Mouse (Mus musculus): ENCODE measurements around the gene Lin9. TPM values are rescaled to one million over a fixed set of nuclear protein-coding genes. Genes with fewer than 3 reads are reported as not detected.
A peak's percentile ranks its signal among the peaks of the same experiment; 100 is the strongest.

Lin9 gene
- polyA plus RNA-seq, 1 experiment from 2014 or later, result 18.6 TPM

DNA sequence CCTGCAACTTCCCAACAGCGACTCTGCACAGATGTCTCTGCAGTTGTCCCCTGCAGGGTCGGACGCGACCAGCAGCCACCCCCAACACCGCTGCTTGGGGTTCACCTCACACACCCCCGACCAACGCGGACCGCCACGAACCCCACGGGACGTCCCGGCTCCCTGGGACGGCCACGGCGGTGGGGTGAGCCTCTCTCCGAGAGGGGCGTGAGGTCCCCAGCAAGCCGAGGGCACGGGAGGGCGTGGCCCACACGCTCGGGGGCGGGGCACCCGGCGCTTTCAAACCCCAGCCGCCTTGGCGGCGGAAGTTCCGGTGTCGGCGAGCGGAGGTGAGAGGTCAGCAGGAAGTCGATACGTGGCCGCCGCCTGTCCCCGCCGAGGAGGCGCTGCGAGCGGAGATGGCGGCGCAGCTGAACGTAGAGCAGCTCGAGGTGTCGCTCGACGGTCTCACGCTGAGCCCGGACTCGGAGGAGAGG, 84.8 kb downstream of the Lin9 start, which contains the start of gene Acbd3:
Gene Acbd3, plus strand, starts transcription at position 340 of the 476 bp plus-strand sequence.
- Histone ChIP-seq H3K9me3 (ENCODE audit: low read length) (no peaks in the 10 kb centered on the region), H3K4me3 (ENCODE audit: low read length) (peak within 1 kb of the TSS; percentile 92), H3K9ac (replicated peaks; ENCODE audit: low read length) (peak within 1 kb of the TSS; percentile 96), H3K27me3 (ENCODE audit: insufficient read depth, low read length) (no peaks in the 10 kb centered on the region), H3K27ac (ENCODE audit: low read length) (peak within 1 kb of the TSS; percentile 91), H3K36me3 (ENCODE audit: insufficient read depth, low read length) (no peaks in the 10 kb centered on the region), H3K4me1 (ENCODE audit: insufficient read depth, low read length) (peaks cover 29% of the 10 kb centered on the region), H3K4me2 (replicated peaks; ENCODE audit: low read depth, low read length) (peak within 1 kb of the TSS; percentile 89)
- ATAC-seq (ENCODE audit: low FRiP score, low TSS enrichment), result peak; percentile 94
- WGBS, result under 1% methylated on average over 52 of the region's 52 CpGs

- peak overlapping the region; percentile 91 for H3K27ac ChIP-seq (ENCODE audit: low read length)
- H3K4me2 ChIP-seq (replicated peaks; ENCODE audit: low read depth, low read length), result peak overlapping the region; percentile 89
- H3K36me3 ChIP-seq (ENCODE audit: insufficient read depth, low read length), result no peaks in the 10 kb centered on the region
- peak overlapping the region; percentile 96 for H3K9ac ChIP-seq (replicated peaks; ENCODE audit: low read length)
- no peaks in the 10 kb centered on the region for H3K9me3 ChIP-seq (ENCODE audit: low read length)
- peaks cover 29% of the 10 kb centered on the region for H3K4me1 ChIP-seq (ENCODE audit: insufficient read depth, low read length)
- no peaks in the 10 kb centered on the region for H3K27me3 ChIP-seq (ENCODE audit: insufficient read depth, low read length)
- ATAC-seq (ENCODE audit: low FRiP score, low TSS enrichment), result peak; percentile 73
- WGBS, result 0% methylated on average over 40 of the region's 42 CpGs
- peak overlapping the region; percentile 92 for H3K4me3 ChIP-seq (ENCODE audit: low read length)
Observed at GRCm38 (mm10) chr1:180726183-180726582, 85.2 kb downstream of the Lin9 start.

DNA sequence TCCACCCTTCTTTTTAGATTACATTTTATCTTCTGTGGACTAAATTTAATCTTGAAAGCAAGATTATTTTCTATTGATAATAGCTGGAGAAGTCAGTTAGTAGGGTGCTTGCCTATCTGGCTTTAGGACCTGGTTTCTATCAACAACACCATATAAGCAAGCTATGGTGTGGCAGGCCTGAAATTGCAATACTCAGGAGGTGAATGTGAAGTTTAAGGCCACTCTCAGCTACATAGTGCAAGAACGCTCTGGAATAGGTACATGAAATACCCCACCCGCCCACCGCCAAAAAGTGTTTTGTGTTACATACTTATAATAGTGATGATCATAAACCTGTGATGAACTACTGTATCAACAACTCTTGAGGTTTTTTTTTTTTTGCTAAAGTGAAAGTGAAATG, 88.3 kb downstream of the Lin9 start:
- H3K4me3 ChIP-seq (ENCODE audit: low read length), result no peak overlapping the region
- H3K4me2 ChIP-seq (replicated peaks; ENCODE audit: low read depth, low read length), result no peak overlapping the region
- H3K4me1 ChIP-seq (ENCODE audit: insufficient read depth, low read length), result peaks cover 29% of the 10 kb centered on the region
- H3K27ac ChIP-seq (ENCODE audit: low read length), result no peak overlapping the region
- H3K9ac ChIP-seq (replicated peaks; ENCODE audit: low read length), result no peak overlapping the region
- H3K36me3 ChIP-seq (ENCODE audit: insufficient read depth, low read length), result peaks cover 6% of the 10 kb centered on the region
- WGBS, result 98% methylated on average over 3 of the region's 3 CpGs
- no peaks in the 10 kb centered on the region for H3K9me3 ChIP-seq (ENCODE audit: low read length)
- H3K27me3 ChIP-seq (ENCODE audit: insufficient read depth, low read length), result no peaks in the 10 kb centered on the region
- ATAC-seq (ENCODE audit: low FRiP score, low TSS enrichment), result no peak

Other genes starting within 250 kb of the Lin9 start
- 1.3 and 2.2 TPM in 2 replicates for gene Stum, start 157.6 kb upstream of the Lin9 start, polyA plus RNA-seq (2015; fragmentation: Nextera tagmentation; extraction: Ambion mirVana)
- 165 TPM in 2 replicates for gene Parp1, start 72.2 kb upstream of the Lin9 start, polyA plus RNA-seq (2015; fragmentation: Nextera tagmentation; extraction: Ambion mirVana)
- gene Mixl1, start 55.9 kb downstream of the Lin9 start, polyA plus RNA-seq (2015; fragmentation: Nextera tagmentation; extraction: Ambion mirVana), result 0.41 and 0.55 TPM in 2 replicates
- 22.7 and 23.3 TPM in 2 replicates for gene Acbd3, start 84.9 kb downstream of the Lin9 start, polyA plus RNA-seq (2015; fragmentation: Nextera tagmentation; extraction: Ambion mirVana)
- 2,516 and 2,589 TPM in 2 replicates for gene H3f3a, start 172.8 kb downstream of the Lin9 start, polyA plus RNA-seq (2015; fragmentation: Nextera tagmentation; extraction: Ambion mirVana)
- 41.4 and 42.8 TPM in 2 replicates for gene Sde2, start 210.0 kb downstream of the Lin9 start, polyA plus RNA-seq (2015; fragmentation: Nextera tagmentation; extraction: Ambion mirVana)

Measured in kidney, embryonic 16.5 days (tissue).